Comparison of ENCODE assay signal across 7 mouse cellular contexts in the genomic region with DNA sequence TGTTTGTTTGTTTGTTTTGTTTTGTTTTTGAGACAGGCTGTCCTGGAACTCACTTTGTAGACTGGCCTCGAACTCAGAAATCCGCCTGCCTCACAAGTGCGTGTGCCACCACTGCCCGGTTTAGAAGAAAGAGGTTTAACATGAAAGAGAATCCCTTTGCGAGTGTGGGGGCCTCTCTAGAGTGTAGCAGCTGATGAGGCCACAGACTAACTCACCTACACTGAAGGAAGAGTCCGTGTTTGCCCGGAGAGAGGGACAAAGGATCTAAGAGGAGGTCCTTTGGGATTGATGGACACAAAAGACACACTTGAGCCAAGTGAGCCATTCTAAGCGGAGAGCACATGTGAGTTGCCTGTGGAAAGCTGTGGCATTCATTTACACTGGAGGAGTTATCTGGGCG. TPM values are rescaled to one million over a fixed set of nuclear protein-coding genes. Genes with fewer than 3 reads are reported as not detected.
DNase-seq lines count a peak whose midpoint lies in the region; ATAC-seq and TF ChIP-seq lines count a peak whose summit lies in the region.

No protein-coding gene starts in this region.

- H3K27ac ChIP-seq in kidney, postnatal 0 days, result no peak overlapping the region
- no peak overlapping the region for H3K27ac ChIP-seq in embryonic facial prominence, embryonic 14.5 days (replicated peaks; ENCODE audit: low read depth, low read length)
- no peak overlapping the region for H3K27ac ChIP-seq in hindbrain, embryonic 14.5 days
- no peak overlapping the region for H3K27ac ChIP-seq in midbrain, embryonic 16.5 days (ENCODE audit: low read length)

- H3K9ac ChIP-seq in kidney, postnatal 0 days (ENCODE audit: low read depth, low read length), result no peak overlapping the region
- no peak overlapping the region for H3K9ac ChIP-seq in embryonic facial prominence, embryonic 14.5 days (ENCODE audit: low read depth, low read length)
- no peak overlapping the region for H3K9ac ChIP-seq in hindbrain, embryonic 14.5 days
- H3K9ac ChIP-seq in midbrain, embryonic 16.5 days (ENCODE audit: low read depth, low read length), result no peak overlapping the region

- ATAC-seq in kidney, postnatal 0 days (replicated peaks; ENCODE audit: low FRiP score, low read depth), result no peak
- no peak for ATAC-seq in embryonic facial prominence, embryonic 14.5 days (ENCODE audit: low read depth)
- no peak for ATAC-seq in hindbrain, embryonic 14.5 days (ENCODE audit: low FRiP score)
- ATAC-seq in midbrain, embryonic 16.5 days, result no peak

- H3K4me2 ChIP-seq in kidney, postnatal 0 days (ENCODE audit: low read length), result peak overlapping the region; percentile 54; the same call in 1 of the 2 replicates
- H3K4me2 ChIP-seq in embryonic facial prominence, embryonic 14.5 days (ENCODE audit: low read depth, low read length), result peak overlapping the region; percentile 61
- H3K4me2 ChIP-seq in hindbrain, embryonic 14.5 days (replicated peaks), result 0 out of 2 replicates have a peak overlapping the region, but pooled peaks have one; percentile 47
- H3K4me2 ChIP-seq in midbrain, embryonic 16.5 days (ENCODE audit: low read length), result peak overlapping the region; percentile 45; the same call in 1 of the 2 replicates

- no peak for TF ChIP-seq CTCF in kidney, postnatal 0 days (IDR thresholded peaks at IDR 0.05; ENCODE audit: low read depth)

- no peaks in the 10 kb centered on the region for H3K36me3 ChIP-seq in kidney, postnatal 0 days (ENCODE audit: insufficient read depth, low read length)
- 0 out of 2 replicates have a peak, but pooled peaks cover 3% of the 10 kb centered on the region for H3K36me3 ChIP-seq in embryonic facial prominence, embryonic 14.5 days (ENCODE audit: control insufficient read depth, insufficient read depth, low read length)
- 0 out of 2 replicates have a peak, but pooled peaks cover 6% of the 10 kb centered on the region for H3K36me3 ChIP-seq in hindbrain, embryonic 14.5 days (replicated peaks; ENCODE audit: control insufficient read depth, insufficient read depth)
- H3K36me3 ChIP-seq in midbrain, embryonic 16.5 days (ENCODE audit: control insufficient read depth, insufficient read depth, low read length), result peaks cover 2% of the 10 kb centered on the region; the same call in 1 of the 2 replicates

- H3K4me3 ChIP-seq in kidney, postnatal 0 days (replicated peaks; ENCODE audit: low read depth, low read length), result no peak overlapping the region
- no peak overlapping the region for H3K4me3 ChIP-seq in embryonic facial prominence, embryonic 14.5 days (ENCODE audit: low read depth, low read length)
- no peak overlapping the region for H3K4me3 ChIP-seq in hindbrain, embryonic 14.5 days (replicated peaks; ENCODE audit: low read length)
- no peak overlapping the region for H3K4me3 ChIP-seq in midbrain, embryonic 16.5 days (ENCODE audit: low read depth, low read length)

- H3K27me3 ChIP-seq in kidney, postnatal 0 days (ENCODE audit: insufficient read depth, low read length), result peaks cover 11% of the 10 kb centered on the region
- peaks cover 51% of the 10 kb centered on the region for H3K27me3 ChIP-seq in embryonic facial prominence, embryonic 14.5 days (replicated peaks; ENCODE audit: control insufficient read depth, insufficient read depth, low read length)
- peaks cover 75% of the 10 kb centered on the region for H3K27me3 ChIP-seq in hindbrain, embryonic 14.5 days (ENCODE audit: control insufficient read depth, insufficient read depth, low read length)
- peaks cover 37% of the 10 kb centered on the region for H3K27me3 ChIP-seq in midbrain, embryonic 16.5 days (ENCODE audit: control insufficient read depth, insufficient read depth, low read depth, low read length)

- no peaks in the 10 kb centered on the region for H3K9me3 ChIP-seq in kidney, postnatal 0 days (replicated peaks; ENCODE audit: low read length)
- no peaks in the 10 kb centered on the region for H3K9me3 ChIP-seq in embryonic facial prominence, embryonic 14.5 days (ENCODE audit: control insufficient read depth, low read length)
- H3K9me3 ChIP-seq in hindbrain, embryonic 14.5 days (ENCODE audit: control insufficient read depth, low read length), result no peaks in the 10 kb centered on the region
- H3K9me3 ChIP-seq in midbrain, embryonic 16.5 days (replicated peaks; ENCODE audit: control insufficient read depth, low read length, poor library complexity, severe bottlenecking), result no peaks in the 10 kb centered on the region

- WGBS in kidney, postnatal 0 days, result 26% methylated on average over 9 of the region's 9 CpGs
- WGBS in embryonic facial prominence, embryonic 14.5 days, result 20% methylated on average over 9 of the region's 9 CpGs
- 21% methylated on average over 9 of the region's 9 CpGs for WGBS in hindbrain, embryonic 14.5 days
- 15% methylated on average over 9 of the region's 9 CpGs for WGBS in midbrain, embryonic 16.5 days

- no peak for DNase-seq in kidney, postnatal 0 days (ENCODE audit: low spot score)
- no peak for DNase-seq in kidney, postnatal 10 days
- DNase-seq in embryonic facial prominence, embryonic 14.5 days (ENCODE audit: low spot score), result no peak
- DNase-seq in hindbrain, embryonic 14.5 days (ENCODE audit: low spot score), result no peak
- DNase-seq in adrenal gland, adult 8-10 months, result no peak
- no peak for DNase-seq in cerebellum, adult 18-20 months

- peaks cover 23% of the 10 kb centered on the region; the same call in 1 of the 2 replicates for H3K4me1 ChIP-seq in kidney, postnatal 0 days (replicated peaks; ENCODE audit: insufficient read depth, low read length)
- peaks cover 7% of the 10 kb centered on the region; the same call in 1 of the 2 replicates for H3K4me1 ChIP-seq in embryonic facial prominence, embryonic 14.5 days (ENCODE audit: control insufficient read depth, insufficient read depth, low read length)
- H3K4me1 ChIP-seq in hindbrain, embryonic 14.5 days (replicated peaks; ENCODE audit: control insufficient read depth, insufficient read depth, low read length), result peaks cover 23% of the 10 kb centered on the region
- H3K4me1 ChIP-seq in midbrain, embryonic 16.5 days (ENCODE audit: control insufficient read depth, insufficient read depth, low read length), result peaks cover 11% of the 10 kb centered on the region

RNA-seq across cellular contexts. Expression of a gene that starts 3.2 kb away (rescaled TPM):
- 2.8 and 3.1 TPM in 2 replicates for polyA plus RNA-seq in kidney, postnatal 0 days (2015; fragmentation: Nextera tagmentation; extraction: Ambion mirVana)
- polyA plus RNA-seq in embryonic facial prominence, embryonic 14.5 days (2014; fragmentation: Nextera tagmentation; extraction: Ambion mirVana), result 0.86 and 1.7 TPM in 2 replicates
- 0.94 and 0.99 TPM in 2 replicates for polyA plus RNA-seq in hindbrain, embryonic 14.5 days (2014; fragmentation: Nextera tagmentation; extraction: Ambion mirVana)
- polyA plus RNA-seq in midbrain, embryonic 16.5 days (2015; fragmentation: Nextera tagmentation; extraction: Ambion mirVana), result 1.1 and 1.2 TPM in 2 replicates
- 1 to 10 TPM in 1 of 4 experiments, under 1 TPM in 3; 0.21 to 2.3 (median 0.48) TPM for total RNA-seq in adrenal gland, adult 8-10 months (2022)

RNA-seq across cellular contexts. Expression of a gene that starts 12.2 kb away (rescaled TPM):
- 15.0 and 16.4 TPM in 2 replicates for polyA plus RNA-seq in kidney, postnatal 0 days (2015; fragmentation: Nextera tagmentation; extraction: Ambion mirVana)
- polyA plus RNA-seq in embryonic facial prominence, embryonic 14.5 days (2014; fragmentation: Nextera tagmentation; extraction: Ambion mirVana), result 9.0 and 9.8 TPM in 2 replicates
- polyA plus RNA-seq in hindbrain, embryonic 14.5 days (2014; fragmentation: Nextera tagmentation; extraction: Ambion mirVana), result 73.7 and 79.1 TPM in 2 replicates
- 60.7 and 71.7 TPM in 2 replicates for polyA plus RNA-seq in midbrain, embryonic 16.5 days (2015; fragmentation: Nextera tagmentation; extraction: Ambion mirVana)
- 10 to 100 TPM in 2 of 4 experiments, 1 to 10 TPM in 2; 8.8 to 13.4 (median 11.1) TPM for total RNA-seq in adrenal gland, adult 8-10 months (2022)

RNA-seq across cellular contexts. Expression of a gene that starts 12.6 kb away (rescaled TPM):
- 27.9 and 29.0 TPM in 2 replicates for polyA plus RNA-seq in kidney, postnatal 0 days (2015; fragmentation: Nextera tagmentation; extraction: Ambion mirVana)
- polyA plus RNA-seq in embryonic facial prominence, embryonic 14.5 days (2014; fragmentation: Nextera tagmentation; extraction: Ambion mirVana), result 76.7 and 87.7 TPM in 2 replicates
- polyA plus RNA-seq in hindbrain, embryonic 14.5 days (2014; fragmentation: Nextera tagmentation; extraction: Ambion mirVana), result 23.5 and 25.5 TPM in 2 replicates
- 19.6 and 20.2 TPM in 2 replicates for polyA plus RNA-seq in midbrain, embryonic 16.5 days (2015; fragmentation: Nextera tagmentation; extraction: Ambion mirVana)
- 10 to 100 TPM; 24.8 to 52.1 (median 37.9) TPM for total RNA-seq in adrenal gland, adult 8-10 months (2022)

RNA-seq across cellular contexts. Expression of a gene that starts 18.3 kb away (rescaled TPM):
- 83.3 and 85.1 TPM in 2 replicates for polyA plus RNA-seq in kidney, postnatal 0 days (2015; fragmentation: Nextera tagmentation; extraction: Ambion mirVana)
- polyA plus RNA-seq in embryonic facial prominence, embryonic 14.5 days (2014; fragmentation: Nextera tagmentation; extraction: Ambion mirVana), result 112 and 120 TPM in 2 replicates
- 223 and 231 TPM in 2 replicates for polyA plus RNA-seq in hindbrain, embryonic 14.5 days (2014; fragmentation: Nextera tagmentation; extraction: Ambion mirVana)
- 254 and 255 TPM in 2 replicates for polyA plus RNA-seq in midbrain, embryonic 16.5 days (2015; fragmentation: Nextera tagmentation; extraction: Ambion mirVana)
- 100 to 1,000 TPM in 2 of 4 experiments, 10 to 100 TPM in 2; 61.1 to 158 (median 116) TPM for total RNA-seq in adrenal gland, adult 8-10 months (2022)

RNA-seq across cellular contexts. Expression of a gene that starts 34.1 kb away (rescaled TPM):
- polyA plus RNA-seq in kidney, postnatal 0 days (2015; fragmentation: Nextera tagmentation; extraction: Ambion mirVana), result 45.0 and 50.1 TPM in 2 replicates
- 19.3 and 20.7 TPM in 2 replicates for polyA plus RNA-seq in embryonic facial prominence, embryonic 14.5 days (2014; fragmentation: Nextera tagmentation; extraction: Ambion mirVana)
- 16.8 and 17.1 TPM in 2 replicates for polyA plus RNA-seq in hindbrain, embryonic 14.5 days (2014; fragmentation: Nextera tagmentation; extraction: Ambion mirVana)
- 16.9 and 18.4 TPM in 2 replicates for polyA plus RNA-seq in midbrain, embryonic 16.5 days (2015; fragmentation: Nextera tagmentation; extraction: Ambion mirVana)
- total RNA-seq in adrenal gland, adult 8-10 months (2022), result 10 to 100 TPM; 53.2 to 59.6 (median 57.1) TPM
